Mouse (Mus musculus): ENCODE data around the gene B230219D22Rik. TPM values are rescaled to one million over a fixed set of nuclear protein-coding genes. Genes with fewer than 3 reads are reported as not detected.

The B230219D22Rik gene
- total RNA-seq, 2 experiments from 2014 or later = 101 TPM

- intact Hi-C loops (cut with DNase I) = no loop called here
- no peak for DNase-seq
Measured at GRCm38 (mm10) chr13:55721995-55722394, 29.1 kb downstream of the B230219D22Rik start.

GRCm38 (mm10) chr13:55726598-55727119 is 33.7 kb downstream of the B230219D22Rik start:
- no peak for DNase-seq

GRCm38 (mm10) chr13:55727120-55727838 is 34.4 kb downstream of the B230219D22Rik start, which contains the start of gene Pcbd2:
Gene Pcbd2, plus strand, starts transcription at chr13:55727368.
- peak; percentile 82 for DNase-seq
- intact Hi-C loops (cut with DNase I) = no loop called here

More at GRCm38 (mm10) chr13:55726598-55727119, 33.7 kb downstream of the B230219D22Rik start:
- intact Hi-C loops (cut with DNase I) = no loop called here

- peak; percentile 46 for DNase-seq
- intact Hi-C loops (cut with DNase I) = no loop called here
Measured at GRCm38 (mm10) chr13:55727839-55728238, 34.9 kb downstream of the B230219D22Rik start.

GRCm38 (mm10) chr13:55730716-55731115 is 37.8 kb downstream of the B230219D22Rik start:
- intact Hi-C loops (cut with DNase I) = no loop called here

GRCm38 (mm10) chr13:55732121-55732520 is 39.2 kb downstream of the B230219D22Rik start:
- DNase-seq = no peak
- intact Hi-C loops (cut with DNase I) = no loop called here

More at GRCm38 (mm10) chr13:55730716-55731115, 37.8 kb downstream of the B230219D22Rik start:
- no peak for DNase-seq

- no peak for DNase-seq
- intact Hi-C loops (cut with DNase I) = no loop called here
Measured at GRCm38 (mm10) chr13:55733628-55734502, 40.9 kb downstream of the B230219D22Rik start.

GRCm38 (mm10) chr13:55737885-55738284 is 45.0 kb downstream of the B230219D22Rik start:
- intact Hi-C loops (cut with DNase I) = no loop called here
- no peak for DNase-seq

GRCm38 (mm10) chr13:55742306-55742705 is 49.4 kb downstream of the B230219D22Rik start:
- intact Hi-C loops (cut with DNase I) = no loop called here
- no peak for DNase-seq

Other genes with a start within 250 kb of the B230219D22Rik start
- 10 to 100 TPM; 73.8 to 78.8 TPM for gene Grk6, start 248.1 kb upstream of the B230219D22Rik start, total RNA-seq (2021)
- 10 to 100 TPM; 86.0 to 87.5 TPM for gene Prr7, start 228.9 kb upstream of the B230219D22Rik start, total RNA-seq (2021)
- gene Dbn1, start 205.0 kb upstream of the B230219D22Rik start, total RNA-seq (2021) = 100 to 1,000 TPM; 623 to 643 TPM
- 10 to 100 TPM; 62.5 to 66.8 TPM for gene Pdlim7, start 179.4 kb upstream of the B230219D22Rik start, total RNA-seq (2021)
- gene Dok3, start 163.8 kb upstream of the B230219D22Rik start, total RNA-seq (2021) = 1 to 10 TPM; 6.4 to 7.2 TPM
- 10 to 100 TPM; 51.6 to 56.5 TPM for gene Ddx41, start 156.5 kb upstream of the B230219D22Rik start, total RNA-seq (2021)
- 10 to 100 TPM; 91.4 to 92.9 TPM for gene Fam193b, start 122.0 kb upstream of the B230219D22Rik start, total RNA-seq (2021)
- gene Tmed9, start 119.4 kb upstream of the B230219D22Rik start, total RNA-seq (2021) = 100 to 1,000 TPM; 109 to 111 TPM
- 10 to 100 TPM; 32.3 to 32.4 TPM for gene B4galt7, start 93.2 kb upstream of the B230219D22Rik start, total RNA-seq (2021)
- gene Caml, start 70.1 kb upstream of the B230219D22Rik start, total RNA-seq (2021) = 10 to 100 TPM; 60.3 to 62.0 TPM
- 10 to 100 TPM; 49.7 to 50.2 TPM for gene Ddx46, start 58.1 kb upstream of the B230219D22Rik start, total RNA-seq (2021)
- gene Txndc15, start 21.5 kb downstream of the B230219D22Rik start, total RNA-seq (2021) = 10 to 100 TPM; 58.7 to 59.5 TPM
- gene Pcbd2, start 34.2 kb downstream of the B230219D22Rik start, total RNA-seq (2021) = 10 to 100 TPM; 20.6 to 25.4 TPM
- gene Catsper3, start 91.4 kb downstream of the B230219D22Rik start, total RNA-seq (2021) = under 1 TPM; 0.38 to 0.44 TPM
- not detected for gene Pitx1, start 143.1 kb downstream of the B230219D22Rik start, total RNA-seq (2021)

Measured in left cerebral cortex, postnatal 4 days (tissue).